Mouse (Mus musculus): ENCODE measurements around the gene Fam227a.

The Fam227a gene

DNA sequence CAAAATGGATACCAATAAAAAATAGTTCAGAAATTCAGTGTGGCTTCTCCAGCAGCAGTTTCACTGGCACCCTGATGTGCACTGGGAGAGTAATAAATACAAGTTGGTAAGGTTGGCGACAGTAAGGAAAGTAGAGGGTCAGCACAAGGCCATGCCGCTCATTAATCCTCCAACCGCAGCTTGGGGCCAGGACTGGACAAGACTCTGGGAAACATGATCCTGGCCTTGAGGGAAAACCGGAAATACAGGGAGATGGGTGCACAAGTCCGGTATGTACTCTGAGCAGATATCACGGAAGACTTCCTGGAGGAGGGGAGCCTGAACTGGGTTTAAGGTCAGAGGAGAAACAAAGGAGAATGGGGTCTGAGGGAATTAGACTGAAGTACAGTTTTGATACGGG is 43.3 kb downstream of the Fam227a start:
- no peak for DNase-seq

GRCm38 (mm10) chr15:79609226-79609625 is 49.5 kb downstream of the Fam227a start:
- DNase-seq: no peak

DNA sequence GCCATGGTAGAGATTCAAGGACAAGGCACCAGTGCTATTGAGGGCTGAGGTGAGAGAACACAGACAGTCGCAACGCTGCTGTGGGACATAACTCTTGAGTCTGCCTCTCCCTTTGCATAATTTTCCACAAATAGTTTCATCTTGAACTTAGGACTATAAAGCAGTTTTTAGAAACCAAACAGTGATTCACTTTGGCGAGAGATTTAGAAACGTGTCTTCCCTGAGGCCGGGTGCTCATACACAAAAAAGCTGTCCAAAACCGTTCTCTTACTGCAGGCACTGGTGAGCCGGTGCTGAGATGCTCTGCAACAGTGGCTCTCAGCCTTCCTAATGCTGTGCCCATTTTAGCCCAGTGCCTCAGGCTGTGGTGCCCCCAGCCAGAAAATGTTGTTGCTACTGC is 50.5 kb downstream of the Fam227a start:
- DNase-seq: peak; percentile 14

GRCm38 (mm10) chr15:79607757-79608156 is 51.0 kb downstream of the Fam227a start:
- DNase-seq: no peak

DNA sequence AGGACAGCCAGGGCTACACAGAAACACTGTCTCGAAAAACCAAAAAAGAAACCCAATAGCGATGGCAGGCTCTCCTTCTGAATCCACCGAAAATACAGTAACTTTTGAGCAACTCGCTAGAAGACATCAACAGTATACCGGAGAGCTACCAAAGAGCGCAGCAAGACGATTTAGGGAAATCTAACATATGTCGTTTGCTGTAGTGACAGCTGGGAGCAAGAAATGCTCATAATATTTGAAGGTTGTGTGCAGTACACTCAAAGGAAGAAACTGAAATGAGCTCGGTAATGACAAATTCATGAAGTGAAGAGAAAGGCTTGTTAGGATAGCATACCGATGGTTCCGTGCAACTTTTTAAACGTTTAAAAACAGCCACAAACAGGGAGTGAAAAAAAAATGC is 52.6 kb downstream of the Fam227a start:
- no peak for DNase-seq

DNA sequence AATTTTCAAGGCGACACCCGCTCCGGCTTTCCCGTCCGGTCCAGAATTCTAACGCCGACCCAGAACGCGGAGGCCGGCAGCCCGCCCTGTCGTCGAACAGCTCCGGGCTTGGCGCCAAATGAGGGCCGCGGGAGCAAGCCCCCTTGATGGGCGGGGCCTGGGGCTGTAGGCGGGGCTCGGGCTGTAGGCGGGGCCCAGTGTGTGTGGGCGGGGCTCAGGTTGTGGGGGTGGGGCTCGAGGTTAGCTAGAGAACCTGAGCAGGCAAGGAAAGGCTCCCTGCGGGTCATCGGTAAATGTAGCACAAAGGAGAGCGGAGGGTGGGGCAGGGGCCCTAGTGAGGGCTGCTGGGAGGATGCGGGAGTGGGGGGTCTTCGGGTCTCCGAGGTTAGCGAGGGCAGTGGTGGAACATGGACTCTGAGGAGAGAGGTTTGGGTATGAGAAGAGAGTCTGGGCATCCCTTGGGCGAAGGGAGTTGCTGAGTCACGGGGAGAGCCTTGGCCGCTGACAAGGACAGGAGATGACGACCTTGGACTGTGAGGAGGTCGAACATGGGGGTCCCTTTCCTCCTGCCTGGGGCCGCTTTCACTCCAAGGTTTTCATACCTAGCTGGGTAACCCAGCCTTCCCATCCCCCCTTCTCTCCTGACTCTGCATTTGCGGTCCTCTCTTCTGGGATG is 53.6 kb downstream of the Fam227a start, which contains the start of gene Dmc1:
Dmc1 (minus strand) TSS at position 120 of the 676 bp plus-strand sequence.
- no peak for DNase-seq

- DNase-seq: peak; percentile 38
These were observed 58.6 kb downstream of the Fam227a start for GRCm38 (mm10) chr15:79600176-79600575.

DNA sequence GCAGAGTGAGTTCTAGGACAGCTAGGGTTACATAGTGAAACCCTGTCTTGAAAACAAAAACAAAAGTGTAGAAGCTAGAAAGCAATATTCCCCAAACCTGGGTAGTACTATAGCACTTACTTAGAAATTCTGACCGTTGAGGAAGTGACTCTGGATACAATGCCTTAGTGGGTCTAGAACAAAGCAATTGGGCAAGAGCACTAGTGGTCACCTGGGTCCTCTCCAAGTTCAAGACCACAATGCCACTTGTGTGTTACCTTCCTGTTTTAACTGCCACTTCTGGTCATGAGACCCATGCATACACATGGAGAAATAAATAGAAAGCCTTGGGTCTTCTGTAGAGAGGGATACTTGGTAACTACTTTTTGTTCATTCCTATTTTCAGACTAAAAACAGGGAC is 60.0 kb downstream of the Fam227a start:
- no peak for DNase-seq

- no peak for DNase-seq
These were observed 77.2 kb downstream of the Fam227a start for GRCm38 (mm10) chr15:79581581-79581980.

- DNase-seq: peak; percentile 17
These were observed 80.9 kb downstream of the Fam227a start for GRCm38 (mm10) chr15:79577671-79578426.

GRCm38 (mm10) chr15:79576947-79577346 is 81.8 kb downstream of the Fam227a start:
- no peak for DNase-seq

DNA sequence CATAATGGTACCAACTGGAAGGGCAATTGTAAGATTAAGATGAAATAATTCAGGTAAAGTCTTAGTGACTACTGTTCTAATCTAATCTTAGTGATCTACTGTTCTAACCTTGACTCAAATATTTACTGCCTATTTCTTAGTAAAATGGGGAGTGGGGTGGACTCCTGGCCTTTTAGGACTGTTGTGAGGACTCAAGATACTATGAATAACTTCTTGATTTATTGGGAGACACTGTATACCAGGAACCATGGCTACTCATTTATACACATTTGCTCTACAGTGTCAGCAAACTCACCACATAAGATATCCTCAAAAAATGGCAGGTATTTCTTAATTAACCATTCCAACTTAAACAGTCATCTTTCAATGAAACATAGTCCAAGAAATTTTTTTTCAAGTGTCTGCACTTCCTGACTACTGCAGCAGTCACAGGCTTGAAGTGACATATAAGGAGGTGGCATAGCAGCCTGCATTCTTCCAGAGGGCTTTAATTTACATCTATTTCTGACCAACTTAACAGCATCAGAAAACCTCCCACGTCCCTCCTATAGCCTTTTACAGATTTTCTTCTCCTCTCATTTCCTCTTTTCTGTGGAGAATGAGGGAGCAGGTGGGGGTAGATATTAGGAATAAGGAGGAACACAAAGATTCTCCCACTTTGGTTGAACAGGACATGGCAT is 83.1 kb downstream of the Fam227a start:
- DNase-seq: no peak

DNA sequence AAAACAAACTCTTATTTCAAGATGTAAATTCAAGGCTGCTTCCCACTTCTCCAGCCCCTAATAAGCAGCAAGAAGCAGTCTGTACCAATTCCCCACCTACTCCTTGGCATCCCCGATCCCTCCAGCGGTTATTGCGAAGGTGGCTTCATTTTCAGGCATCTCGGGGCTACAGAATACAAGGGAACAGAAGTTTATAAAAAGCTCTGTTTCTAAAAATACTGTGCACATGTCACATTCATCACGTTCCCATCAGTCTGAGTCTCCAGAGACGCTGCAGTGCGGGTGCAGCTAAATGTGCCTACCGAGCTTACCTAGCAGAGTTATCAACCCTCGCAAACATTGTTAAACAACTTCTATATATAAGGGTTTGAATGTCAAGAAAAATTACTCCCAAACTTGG is 96.3 kb downstream of the Fam227a start:
- DNase-seq: peak; percentile 41

- no peak for DNase-seq
These were observed 99.1 kb downstream of the Fam227a start for GRCm38 (mm10) chr15:79559649-79560048.
